Mouse (Mus musculus) embryo, embryonic 11 days (tissue): ENCODE data around the gene Pard3.

Source experiments
- DNase-seq: peaks from one replicate; pipeline ENCODE4 v3.0.0-alpha.2; 2015

The Pard3 gene

GRCm38 (mm10) chr8:127569212-127569611 lies 505.5 kb downstream of the Pard3 start:
- DNase-seq = no peak

GRCm38 (mm10) chr8:127570527-127570926 lies 506.8 kb downstream of the Pard3 start:
- DNase-seq = no peak

- DNase-seq = no peak
Observed at GRCm38 (mm10) chr8:127572493-127572892, 508.8 kb downstream of the Pard3 start.

GRCm38 (mm10) chr8:127576657-127577056 lies 513.0 kb downstream of the Pard3 start:
- DNase-seq = no peak

- no peak for DNase-seq
Observed at GRCm38 (mm10) chr8:127577656-127578055, 514.0 kb downstream of the Pard3 start.

- DNase-seq = no peak
Observed at GRCm38 (mm10) chr8:127579436-127579835, 515.7 kb downstream of the Pard3 start.

GRCm38 (mm10) chr8:127583429-127583828 lies 519.7 kb downstream of the Pard3 start:
- DNase-seq = no peak

- no peak for DNase-seq
Observed at GRCm38 (mm10) chr8:127585618-127586017, 521.9 kb downstream of the Pard3 start.

- DNase-seq = peak; percentile 53
Observed at GRCm38 (mm10) chr8:127586681-127587080, 523.0 kb downstream of the Pard3 start.

- DNase-seq = peak; percentile 31
Observed at GRCm38 (mm10) chr8:127588313-127588712, 524.6 kb downstream of the Pard3 start.

- DNase-seq = peak; percentile 51
Observed at GRCm38 (mm10) chr8:127589291-127589690, 525.6 kb downstream of the Pard3 start.

GRCm38 (mm10) chr8:127590674-127591186 lies 527.0 kb downstream of the Pard3 start:
- no peak for DNase-seq

- peak; percentile 45 for DNase-seq
Observed at GRCm38 (mm10) chr8:127592648-127593574, 529.2 kb downstream of the Pard3 start.

GRCm38 (mm10) chr8:127600641-127601040 lies 536.9 kb downstream of the Pard3 start:
- DNase-seq = no peak

- no peak for DNase-seq
Observed at GRCm38 (mm10) chr8:127603062-127603461, 539.4 kb downstream of the Pard3 start.

- no peak for DNase-seq
Observed at GRCm38 (mm10) chr8:127608541-127609270, 545.0 kb downstream of the Pard3 start.

- DNase-seq = no peak
Observed at GRCm38 (mm10) chr8:127609316-127609715, 545.6 kb downstream of the Pard3 start.

- no peak for DNase-seq
Observed at GRCm38 (mm10) chr8:127614206-127614605, 550.5 kb downstream of the Pard3 start.

- no peak for DNase-seq
Observed at GRCm38 (mm10) chr8:127616681-127617080, 553.0 kb downstream of the Pard3 start.

- DNase-seq = no peak
Observed at GRCm38 (mm10) chr8:127622137-127622536, 558.4 kb downstream of the Pard3 start.

- DNase-seq = no peak
Observed at GRCm38 (mm10) chr8:127638232-127639087, 574.8 kb downstream of the Pard3 start.

GRCm38 (mm10) chr8:127639088-127639453 lies 575.4 kb downstream of the Pard3 start:
- no peak for DNase-seq

GRCm38 (mm10) chr8:127655559-127655958 lies 591.9 kb downstream of the Pard3 start:
- DNase-seq = no peak
